Mouse (Mus musculus) natural killer cell, adult 2 months (primary cell): ENCODE measurements at regions not wholly inside any gene's neighbourhood (a gene's known extent, or its start where the extent isn't known, plus 50 kb on each side); places are given as distances from the start of the nearest gene placed in this dataset.

Source experiments
- DNase-seq, 2 experiments: peaks; one replicate each; pipeline ENCODE4 v3.0.0; 2022; ENCODE audit warnings: low spot score in 2 of 2

- DNase-seq: no peak
Observed at GRCm38 (mm10) chr7:88954978-88955377, 449.0 kb downstream of the Tmem135 start.

- no peak for DNase-seq
Observed at GRCm38 (mm10) chr7:88945338-88945737, 458.7 kb downstream of the Tmem135 start.

DNA sequence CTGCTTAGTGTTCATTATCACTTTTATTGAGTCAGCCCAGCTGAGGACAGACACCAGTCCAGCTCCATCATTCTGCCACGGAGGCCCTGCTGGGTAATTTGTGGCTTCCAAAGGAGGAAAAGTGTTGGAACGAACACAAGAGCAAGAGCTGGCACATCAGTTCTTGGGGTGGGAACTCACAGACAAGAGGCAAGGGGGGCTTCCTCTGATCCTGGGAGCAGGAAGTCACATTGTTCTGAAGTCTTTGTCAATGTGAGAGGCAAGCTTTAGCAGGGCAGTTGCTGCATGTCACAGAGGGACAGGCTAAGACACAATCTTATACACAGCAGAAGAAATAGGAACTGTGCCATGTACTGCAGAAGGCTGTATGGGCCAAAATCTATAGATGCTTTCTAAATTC lies 459.1 kb downstream of the Tmem135 start:
- DNase-seq: no peak

DNA sequence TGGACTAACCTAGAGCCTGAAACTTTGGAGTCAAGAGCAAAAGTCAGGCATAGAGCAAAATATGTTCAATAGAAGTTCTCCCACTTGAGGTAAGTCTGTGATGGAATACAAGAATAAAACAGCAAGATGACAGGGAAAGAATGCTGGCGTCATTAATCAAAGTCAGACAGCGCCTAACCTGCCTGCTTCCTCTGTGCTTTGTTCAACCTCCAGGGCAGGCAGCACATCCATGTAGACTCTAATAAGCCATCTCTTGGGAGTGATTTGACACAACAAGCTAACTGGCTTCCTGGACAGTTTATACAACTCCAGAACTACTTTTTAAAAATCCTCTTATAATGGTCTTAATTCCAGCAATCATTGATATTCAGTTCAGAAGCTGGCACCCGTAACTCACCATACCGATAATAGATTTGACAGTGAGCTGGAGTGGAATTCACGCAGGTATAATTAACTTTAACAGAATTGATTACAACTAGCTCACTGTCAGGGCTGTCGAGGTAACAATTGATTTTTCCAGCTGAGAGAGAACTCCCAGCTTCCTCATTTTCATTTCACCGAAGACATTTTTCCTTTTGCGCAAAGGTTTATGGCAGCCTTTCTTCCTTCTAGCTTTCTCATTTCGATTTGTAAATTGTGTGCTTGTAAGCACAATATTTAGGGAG lies 462.6 kb downstream of the Tmem135 start:
- DNase-seq: no peak

DNA sequence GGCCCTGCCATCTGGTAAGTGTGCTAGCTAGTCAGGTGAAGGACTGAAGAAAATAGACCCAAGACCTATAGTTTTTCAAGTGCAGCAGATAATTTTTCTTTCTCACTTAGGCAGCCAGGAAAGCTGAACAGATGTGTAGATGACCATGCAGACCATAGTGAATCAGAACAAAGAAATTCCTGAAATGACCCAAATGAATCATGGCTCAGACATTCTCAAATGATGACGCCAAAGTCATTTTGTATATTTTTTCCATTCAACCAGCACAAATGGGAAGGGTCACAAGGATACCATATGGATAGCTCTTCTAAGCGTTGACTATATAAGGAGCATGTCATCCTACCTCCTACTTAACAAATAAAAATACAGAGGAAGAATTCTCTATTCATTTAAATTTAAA lies 463.8 kb downstream of the Tmem135 start:
- no peak for DNase-seq

- no peak for DNase-seq
Observed at GRCm38 (mm10) chr7:88928245-88928795, 475.7 kb downstream of the Tmem135 start.
